Mouse (Mus musculus): ENCODE data around the gene Zbtb32. TPM values are rescaled to one million over a fixed set of nuclear protein-coding genes. Genes with fewer than 3 reads are reported as not detected.

Gene Zbtb32
- polyA plus RNA-seq (2014; fragmentation: Illumina TruSeq; extraction: RNeasy Lipid Tissue Mini Kit (QIAGEN cat#74804); ENCODE audit: low read depth, low replicate concordance), result not detected

DNA sequence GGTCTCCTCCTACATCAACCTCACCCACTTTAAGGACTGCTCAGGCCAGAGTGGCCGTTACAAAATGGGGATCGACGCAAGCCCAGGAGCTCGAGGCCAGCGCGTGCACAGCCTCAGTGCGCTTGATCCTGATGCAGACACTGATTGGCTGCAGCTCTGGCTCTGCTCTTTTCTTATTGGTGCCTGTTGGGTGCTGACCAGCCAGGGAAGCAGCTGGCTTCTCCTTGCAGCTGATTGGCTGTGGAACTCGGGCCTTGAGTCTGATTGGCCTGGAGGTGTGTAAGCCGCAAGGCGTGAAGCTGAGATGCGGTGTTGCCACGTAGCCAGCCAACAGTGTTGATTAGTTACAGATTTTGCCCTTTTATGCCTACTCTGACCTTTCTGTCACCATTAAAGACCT is at the start of gene Zbtb32:
Gene Zbtb32, minus strand, starts transcription at position 124 of the 400 bp plus-strand sequence.

DNA sequence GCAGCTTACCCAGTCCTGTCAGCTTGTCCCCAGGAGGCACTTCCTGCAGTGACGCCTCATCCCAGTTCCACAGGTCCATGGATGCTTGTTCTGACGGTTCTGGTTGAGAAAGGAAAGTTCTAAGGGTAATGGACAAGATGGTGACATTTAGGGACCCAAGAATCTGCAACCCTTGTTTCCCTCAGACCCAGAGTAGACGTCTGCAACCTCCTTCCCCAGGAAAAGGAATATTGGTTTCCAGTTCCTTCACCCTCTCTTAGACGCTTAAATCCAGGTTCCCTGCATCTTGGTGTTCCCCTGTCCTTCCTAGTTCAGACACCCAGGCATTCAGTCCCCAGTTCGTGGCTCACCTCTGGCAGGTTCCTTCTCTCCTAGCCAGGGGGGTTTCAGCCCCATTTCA is 37.0 kb upstream of the Zbtb32 start, which contains the start of gene Etv2:
Gene Etv2, minus strand, starts transcription at position 101 of the 400 bp plus-strand sequence.

DNA sequence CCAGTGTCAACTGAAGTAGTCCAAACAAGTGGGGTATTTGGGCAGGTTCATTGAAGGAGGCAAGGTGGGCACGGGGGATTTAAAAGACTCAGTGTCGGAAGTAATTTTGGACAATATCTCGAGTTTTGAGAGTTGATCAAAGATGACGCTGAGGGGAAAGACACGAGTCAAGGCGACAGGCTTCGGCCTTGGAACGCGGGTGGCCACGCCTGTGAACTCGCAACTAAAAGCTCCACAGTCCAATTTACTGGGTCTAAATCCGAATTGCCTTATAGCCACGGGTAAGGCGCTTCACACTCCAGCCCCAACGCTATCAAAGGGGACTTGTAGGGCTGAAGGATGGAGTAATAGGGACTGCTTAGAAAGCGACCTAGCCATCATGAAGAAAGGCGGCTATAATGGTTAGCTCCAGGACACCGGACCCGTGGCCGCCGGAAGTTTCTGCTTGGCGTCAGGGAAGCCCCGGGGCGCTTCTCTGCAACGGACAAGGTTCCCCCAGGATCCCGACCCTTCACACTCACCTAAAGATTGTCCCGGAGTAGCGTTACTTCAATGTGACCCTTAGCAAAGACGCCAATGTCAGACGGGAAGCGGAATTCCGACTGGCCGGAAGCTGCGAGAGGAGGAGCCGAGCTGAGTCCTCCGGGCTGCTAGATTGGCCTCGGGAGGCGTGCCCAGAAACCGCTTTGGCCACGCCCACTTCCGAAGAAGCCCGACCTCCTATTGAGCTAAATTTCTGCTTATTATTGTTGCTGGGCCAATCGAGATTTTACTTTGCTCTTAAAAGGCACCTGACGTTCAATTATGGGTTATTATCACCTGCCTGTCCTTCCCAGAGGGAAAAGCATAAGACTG is 27.0 kb upstream of the Zbtb32 start, which contains the start of gene Cox6b1:
Gene Cox6b1, minus strand, starts transcription at position 622 of the 855 bp plus-strand sequence.

DNA sequence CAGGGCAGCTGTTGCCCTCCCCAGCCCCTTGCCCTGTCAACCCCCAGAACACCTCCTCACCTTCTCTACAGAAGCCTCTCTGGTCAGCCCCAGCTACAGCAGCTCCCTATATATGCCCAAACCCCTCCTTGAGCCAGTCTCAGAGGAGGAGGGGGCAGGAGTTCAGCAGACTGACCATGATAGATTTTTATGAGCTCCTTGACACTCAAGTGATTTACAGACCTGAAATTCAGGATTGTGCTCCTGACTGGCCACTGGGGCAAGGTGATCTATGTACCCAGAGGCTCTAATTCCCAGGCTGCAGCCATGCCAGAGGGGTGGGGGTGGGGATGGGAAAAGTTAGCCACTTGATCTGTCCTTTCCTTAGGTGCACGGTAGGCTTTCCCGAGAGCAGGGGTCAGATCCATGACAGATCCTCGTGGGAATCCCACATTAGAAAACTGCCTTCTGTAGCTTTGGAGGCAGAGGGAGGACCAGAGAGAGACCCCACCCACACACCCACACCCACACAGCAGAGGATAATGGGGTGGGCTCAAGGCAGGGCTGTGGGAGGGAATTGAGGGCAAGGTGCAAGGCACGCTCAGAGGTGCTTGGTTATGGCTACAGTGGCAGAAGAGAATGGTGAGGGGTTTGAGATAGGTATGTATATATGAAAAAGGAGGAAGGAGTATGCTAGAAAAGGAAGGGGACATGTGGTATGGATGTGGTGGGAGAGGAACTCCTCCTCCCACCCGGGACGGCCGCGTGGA is 14.1 kb upstream of the Zbtb32 start, which contains the start of gene Upk1a:
Gene Upk1a, minus strand, starts transcription at position 194 of the 749 bp plus-strand sequence.

DNA sequence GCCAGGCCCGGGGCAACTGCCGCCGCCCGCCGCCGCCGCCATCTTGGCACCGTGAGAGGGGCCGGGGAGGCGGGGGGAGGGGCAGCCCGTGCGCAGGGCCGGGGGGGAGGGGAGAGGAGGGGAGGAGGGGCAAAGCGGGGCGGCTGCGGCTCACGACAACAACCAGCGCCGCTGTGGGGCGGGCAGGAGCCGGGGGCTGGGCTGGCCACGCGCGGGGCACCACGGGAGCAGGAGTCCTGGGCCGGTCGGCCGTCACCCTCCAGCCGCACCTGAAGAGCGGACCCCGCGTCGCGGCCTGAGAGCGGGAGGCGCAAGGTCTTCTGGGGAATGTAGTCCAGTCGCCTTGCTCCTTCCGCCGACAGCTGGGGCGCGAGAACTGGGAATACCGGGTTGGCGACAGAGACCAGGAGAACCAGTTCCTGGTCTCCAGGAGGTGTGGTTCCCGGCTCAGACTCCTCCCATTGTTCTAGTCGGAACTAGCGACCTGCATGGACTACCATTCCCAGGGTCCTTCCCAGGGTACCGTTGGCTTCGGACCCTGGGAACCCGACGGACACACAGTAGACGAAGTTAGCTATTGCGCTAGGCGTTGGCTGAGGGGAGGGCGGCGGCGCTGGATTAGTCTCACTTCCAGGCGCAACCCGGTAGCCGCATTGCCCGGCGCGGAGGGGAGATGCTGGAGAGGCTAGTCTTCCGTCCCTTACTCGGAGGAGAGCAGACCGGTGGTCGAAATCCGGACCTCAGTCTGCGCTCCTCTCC is 9.9 kb downstream of the Zbtb32 start, which contains the start of gene Kmt2b:
Gene Kmt2b, minus strand, starts transcription at position 51 of the 759 bp plus-strand sequence.

DNA sequence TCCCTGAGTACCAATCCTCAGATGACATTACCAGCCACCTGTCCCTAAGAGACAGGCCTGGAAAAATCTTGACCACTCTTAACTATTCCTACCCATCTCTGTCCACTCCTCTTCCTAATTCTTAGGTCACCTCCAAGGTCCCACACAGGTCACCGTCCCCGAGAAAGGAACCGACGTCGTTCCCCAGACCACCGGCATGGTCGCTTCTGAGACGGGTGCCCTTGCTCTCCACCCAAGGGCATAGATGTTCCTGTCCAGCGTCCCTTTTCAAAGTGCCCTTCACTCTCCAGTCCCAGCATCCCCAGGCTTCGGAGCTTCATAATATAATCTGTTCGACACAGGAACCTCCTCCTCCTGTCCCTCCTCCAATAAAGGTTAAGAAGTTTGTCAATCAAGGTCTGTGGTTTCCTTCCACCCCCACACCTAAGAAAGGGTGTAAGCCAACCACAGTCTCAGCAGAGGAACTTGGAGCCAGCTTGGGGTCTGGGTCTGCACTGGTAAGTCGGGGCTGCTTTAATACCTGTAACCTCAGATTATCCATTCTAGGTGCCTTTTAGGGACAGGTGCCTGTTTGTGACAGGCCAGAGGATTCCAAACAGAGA is 33.6 kb downstream of the Zbtb32 start, which contains the start of gene Igflr1:
Gene Igflr1, plus strand, starts transcription at position 458 of the 602 bp plus-strand sequence.

DNA sequence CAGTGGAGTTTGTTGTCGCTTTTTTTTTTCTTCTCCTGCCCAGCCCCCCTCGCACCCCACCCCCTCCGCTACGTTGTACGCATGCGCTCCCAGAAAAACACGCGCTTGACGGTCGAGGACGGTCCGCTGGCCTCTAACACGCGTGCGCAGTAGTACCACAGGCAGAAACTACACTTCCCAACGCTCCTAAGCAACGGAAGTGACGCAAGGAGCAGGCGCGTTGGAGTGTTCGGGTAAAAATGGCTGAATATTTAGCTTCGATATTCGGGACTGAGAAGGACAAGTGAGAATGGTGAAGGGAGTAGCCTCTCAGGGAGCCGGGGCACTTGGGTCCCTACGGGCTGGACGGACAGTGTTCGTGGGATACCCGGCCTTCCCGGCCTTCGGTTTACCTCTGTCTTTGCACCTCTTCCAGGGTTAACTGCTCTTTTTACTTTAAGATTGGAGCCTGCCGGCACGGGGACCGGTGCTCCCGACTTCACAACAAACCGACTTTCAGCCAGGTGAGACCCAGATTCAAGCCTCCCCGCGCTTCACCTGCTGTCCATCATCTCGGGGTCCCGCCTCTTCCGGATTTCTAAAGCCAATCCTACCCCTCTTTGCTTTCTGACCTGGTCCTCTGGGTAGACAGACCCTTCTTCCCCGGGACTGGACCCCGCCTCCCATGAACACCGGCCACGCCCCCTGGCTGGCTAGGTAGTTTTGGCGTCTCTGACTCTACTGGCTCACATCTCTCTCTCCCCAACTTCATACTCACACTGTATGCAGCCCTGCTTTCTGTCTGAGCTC is 35.4 kb downstream of the Zbtb32 start, which contains the start of the genes U2af1l4, Gm49396 and Psenen:
Gene U2af1l4, plus strand, starts transcription at position 185 of the 789 bp plus-strand sequence.
Gene Gm49396, plus strand, starts transcription at position 228 of the 789 bp plus-strand sequence.
Gene Psenen, minus strand, starts transcription at position 511 of the 789 bp plus-strand sequence.

DNA sequence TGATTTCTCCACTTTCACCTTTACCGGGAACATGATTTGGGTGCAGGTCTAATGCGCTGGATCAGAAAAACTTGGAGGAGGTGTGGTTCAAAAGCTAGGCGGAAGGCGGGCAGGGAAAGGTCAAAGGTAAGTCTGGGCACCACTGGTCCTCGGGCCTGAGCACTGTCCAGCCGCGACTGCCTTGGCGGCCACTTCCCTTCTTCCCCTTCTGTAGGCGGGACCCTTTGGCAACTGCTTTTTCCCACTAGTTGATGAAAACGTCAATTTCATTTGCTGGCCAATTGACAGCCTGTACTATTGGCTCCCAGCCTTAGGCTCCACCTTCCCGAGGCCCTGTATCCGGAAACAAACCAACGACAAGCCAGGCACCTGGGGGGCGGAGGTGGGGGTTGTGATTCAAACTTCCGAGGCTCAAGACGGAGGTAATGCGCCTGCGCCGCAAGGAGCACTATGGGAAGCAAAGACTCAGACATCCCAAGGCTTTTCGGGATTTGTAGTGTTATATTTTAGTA is 39.2 kb downstream of the Zbtb32 start, which contains the start of gene Lin37:
Gene Lin37, minus strand, starts transcription at position 396 of the 512 bp plus-strand sequence.

DNA sequence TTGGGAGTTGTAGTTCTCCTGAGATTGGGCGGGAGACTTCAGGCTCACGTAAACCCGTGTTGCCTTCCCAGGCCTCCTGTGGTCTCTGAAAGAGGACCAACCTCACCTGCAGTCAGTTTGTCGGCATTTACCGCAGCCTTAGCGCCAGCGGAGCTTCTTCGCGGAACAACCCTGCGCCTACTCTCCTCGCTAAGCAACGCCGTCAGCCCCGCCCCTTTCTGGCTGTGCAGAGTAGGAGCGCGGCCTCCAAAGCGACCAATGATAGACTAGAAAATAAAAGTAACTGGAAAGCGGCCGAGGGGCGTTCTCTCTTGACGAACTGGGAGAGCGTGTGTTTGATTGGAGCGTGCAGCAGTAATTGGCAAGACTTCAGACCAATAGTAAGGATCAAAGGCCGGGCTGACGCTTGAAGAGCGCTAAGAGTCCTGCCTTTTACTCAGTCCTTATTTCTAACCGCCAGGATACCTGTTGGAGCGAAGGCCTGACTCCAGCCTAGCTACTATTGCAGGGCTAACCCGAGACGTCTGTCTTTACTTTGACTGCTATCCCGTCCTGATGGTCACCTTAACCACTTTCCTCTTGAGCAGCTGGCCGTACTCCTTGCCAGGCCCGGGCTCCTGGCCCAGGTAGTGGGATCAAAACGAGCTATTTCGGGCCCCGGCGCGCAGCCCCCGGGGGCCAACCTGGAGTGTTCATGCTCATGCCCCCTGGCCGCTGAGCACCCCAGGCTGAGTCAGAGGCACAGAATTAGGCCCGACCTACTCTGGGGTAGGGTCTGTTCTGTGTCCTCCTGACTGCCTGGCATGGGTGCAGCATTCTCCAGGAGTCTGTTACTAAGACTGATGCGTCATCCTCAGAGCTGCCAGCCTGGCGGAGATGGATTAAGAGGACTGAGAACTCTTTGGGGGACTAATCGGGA is 46.3 kb downstream of the Zbtb32 start, which contains the start of the genes Hspb6 and Proser3:
Gene Hspb6, plus strand, starts transcription at position 77 of the 919 bp plus-strand sequence.
Gene Proser3, minus strand, starts transcription at position 198 of the 919 bp plus-strand sequence.

Other genes starting within 250 kb of the Zbtb32 start
- gene Lrfn3, start 236.1 kb downstream of the Zbtb32 start, polyA plus RNA-seq (2014; fragmentation: Illumina TruSeq; extraction: RNeasy Lipid Tissue Mini Kit (QIAGEN cat#74804); ENCODE audit: low read depth, low replicate concordance), result 1.1 TPM
- gene Tyrobp, start 185.1 kb downstream of the Zbtb32 start, polyA plus RNA-seq (2014; fragmentation: Illumina TruSeq; extraction: RNeasy Lipid Tissue Mini Kit (QIAGEN cat#74804); ENCODE audit: low read depth, low replicate concordance), result 38.2 TPM
- not detected for gene Hcst, start 179.1 kb downstream of the Zbtb32 start, polyA plus RNA-seq (2014; fragmentation: Illumina TruSeq; extraction: RNeasy Lipid Tissue Mini Kit (QIAGEN cat#74804); ENCODE audit: low read depth, low replicate concordance)
- 0.50 TPM for gene Nfkbid, start 177.2 kb downstream of the Zbtb32 start, polyA plus RNA-seq (2014; fragmentation: Illumina TruSeq; extraction: RNeasy Lipid Tissue Mini Kit (QIAGEN cat#74804); ENCODE audit: low read depth, low replicate concordance)
- gene Aplp1, start 153.4 kb downstream of the Zbtb32 start, polyA plus RNA-seq (2014; fragmentation: Illumina TruSeq; extraction: RNeasy Lipid Tissue Mini Kit (QIAGEN cat#74804); ENCODE audit: low read depth, low replicate concordance), result 3.1 TPM
- not detected for gene Kirrel2, start 141.2 kb downstream of the Zbtb32 start, polyA plus RNA-seq (2014; fragmentation: Illumina TruSeq; extraction: RNeasy Lipid Tissue Mini Kit (QIAGEN cat#74804); ENCODE audit: low read depth, low replicate concordance)
- gene Nphs1, start 140.6 kb downstream of the Zbtb32 start, polyA plus RNA-seq (2014; fragmentation: Illumina TruSeq; extraction: RNeasy Lipid Tissue Mini Kit (QIAGEN cat#74804); ENCODE audit: low read depth, low replicate concordance), result not detected
- not detected for gene Prodh2, start 105.3 kb downstream of the Zbtb32 start, polyA plus RNA-seq (2014; fragmentation: Illumina TruSeq; extraction: RNeasy Lipid Tissue Mini Kit (QIAGEN cat#74804); ENCODE audit: low read depth, low replicate concordance)
- 1.1 TPM for gene Arhgap33, start 63.8 kb downstream of the Zbtb32 start, polyA plus RNA-seq (2014; fragmentation: Illumina TruSeq; extraction: RNeasy Lipid Tissue Mini Kit (QIAGEN cat#74804); ENCODE audit: low read depth, low replicate concordance)
- gene Hspb6, start 46.7 kb downstream of the Zbtb32 start, polyA plus RNA-seq (2014; fragmentation: Illumina TruSeq; extraction: RNeasy Lipid Tissue Mini Kit (QIAGEN cat#74804); ENCODE audit: low read depth, low replicate concordance), result 945 TPM
- 3.8 TPM for gene Proser3, start 46.6 kb downstream of the Zbtb32 start, polyA plus RNA-seq (2014; fragmentation: Illumina TruSeq; extraction: RNeasy Lipid Tissue Mini Kit (QIAGEN cat#74804); ENCODE audit: low read depth, low replicate concordance)
- gene Lin37, start 39.1 kb downstream of the Zbtb32 start, polyA plus RNA-seq (2014; fragmentation: Illumina TruSeq; extraction: RNeasy Lipid Tissue Mini Kit (QIAGEN cat#74804); ENCODE audit: low read depth, low replicate concordance), result 17.8 TPM
- gene U2af1l4, start 35.6 kb downstream of the Zbtb32 start, polyA plus RNA-seq (2014; fragmentation: Illumina TruSeq; extraction: RNeasy Lipid Tissue Mini Kit (QIAGEN cat#74804); ENCODE audit: low read depth, low replicate concordance), result 64.0 TPM
- gene Gm49396, start 35.6 kb downstream of the Zbtb32 start, polyA plus RNA-seq (2014; fragmentation: Illumina TruSeq; extraction: RNeasy Lipid Tissue Mini Kit (QIAGEN cat#74804); ENCODE audit: low read depth, low replicate concordance), result 8.0 TPM
- 106 TPM for gene Psenen, start 35.3 kb downstream of the Zbtb32 start, polyA plus RNA-seq (2014; fragmentation: Illumina TruSeq; extraction: RNeasy Lipid Tissue Mini Kit (QIAGEN cat#74804); ENCODE audit: low read depth, low replicate concordance)
- gene Igflr1, start 33.5 kb downstream of the Zbtb32 start, polyA plus RNA-seq (2014; fragmentation: Illumina TruSeq; extraction: RNeasy Lipid Tissue Mini Kit (QIAGEN cat#74804); ENCODE audit: low read depth, low replicate concordance), result not detected
- gene Kmt2b, start 10.2 kb downstream of the Zbtb32 start, polyA plus RNA-seq (2014; fragmentation: Illumina TruSeq; extraction: RNeasy Lipid Tissue Mini Kit (QIAGEN cat#74804); ENCODE audit: low read depth, low replicate concordance), result 16.4 TPM
- 0.31 TPM for gene Upk1a, start 13.9 kb upstream of the Zbtb32 start, polyA plus RNA-seq (2014; fragmentation: Illumina TruSeq; extraction: RNeasy Lipid Tissue Mini Kit (QIAGEN cat#74804); ENCODE audit: low read depth, low replicate concordance)
- gene Cox6b1, start 27.2 kb upstream of the Zbtb32 start, polyA plus RNA-seq (2014; fragmentation: Illumina TruSeq; extraction: RNeasy Lipid Tissue Mini Kit (QIAGEN cat#74804); ENCODE audit: low read depth, low replicate concordance), result 3,676 TPM
- gene Etv2, start 36.9 kb upstream of the Zbtb32 start, polyA plus RNA-seq (2014; fragmentation: Illumina TruSeq; extraction: RNeasy Lipid Tissue Mini Kit (QIAGEN cat#74804); ENCODE audit: low read depth, low replicate concordance), result not detected
- gene Rbm42, start 51.4 kb upstream of the Zbtb32 start, polyA plus RNA-seq (2014; fragmentation: Illumina TruSeq; extraction: RNeasy Lipid Tissue Mini Kit (QIAGEN cat#74804); ENCODE audit: low read depth, low replicate concordance), result 37.8 TPM
- gene Haus5, start 66.1 kb upstream of the Zbtb32 start, polyA plus RNA-seq (2014; fragmentation: Illumina TruSeq; extraction: RNeasy Lipid Tissue Mini Kit (QIAGEN cat#74804); ENCODE audit: low read depth, low replicate concordance), result 7.5 TPM
- not detected for gene Pmis2, start 72.7 kb upstream of the Zbtb32 start, polyA plus RNA-seq (2014; fragmentation: Illumina TruSeq; extraction: RNeasy Lipid Tissue Mini Kit (QIAGEN cat#74804); ENCODE audit: low read depth, low replicate concordance)
- gene 2200002J24Rik, start 100.0 kb upstream of the Zbtb32 start, polyA plus RNA-seq (2014; fragmentation: Illumina TruSeq; extraction: RNeasy Lipid Tissue Mini Kit (QIAGEN cat#74804); ENCODE audit: low read depth, low replicate concordance), result not detected
- not detected for gene Atp4a, start 113.3 kb upstream of the Zbtb32 start, polyA plus RNA-seq (2014; fragmentation: Illumina TruSeq; extraction: RNeasy Lipid Tissue Mini Kit (QIAGEN cat#74804); ENCODE audit: low read depth, low replicate concordance)
- gene Tmem147, start 130.6 kb upstream of the Zbtb32 start, polyA plus RNA-seq (2014; fragmentation: Illumina TruSeq; extraction: RNeasy Lipid Tissue Mini Kit (QIAGEN cat#74804); ENCODE audit: low read depth, low replicate concordance), result 168 TPM
- gene Gapdhs, start 144.8 kb upstream of the Zbtb32 start, polyA plus RNA-seq (2014; fragmentation: Illumina TruSeq; extraction: RNeasy Lipid Tissue Mini Kit (QIAGEN cat#74804); ENCODE audit: low read depth, low replicate concordance), result not detected
- gene Sbsn, start 152.6 kb upstream of the Zbtb32 start, polyA plus RNA-seq (2014; fragmentation: Illumina TruSeq; extraction: RNeasy Lipid Tissue Mini Kit (QIAGEN cat#74804); ENCODE audit: low read depth, low replicate concordance), result 3.5 TPM
- 3.5 TPM for gene Dmkn, start 164.8 kb upstream of the Zbtb32 start, polyA plus RNA-seq (2014; fragmentation: Illumina TruSeq; extraction: RNeasy Lipid Tissue Mini Kit (QIAGEN cat#74804); ENCODE audit: low read depth, low replicate concordance)
- gene Krtdap, start 189.0 kb upstream of the Zbtb32 start, polyA plus RNA-seq (2014; fragmentation: Illumina TruSeq; extraction: RNeasy Lipid Tissue Mini Kit (QIAGEN cat#74804); ENCODE audit: low read depth, low replicate concordance), result not detected
- not detected for gene Ffar2, start 224.9 kb upstream of the Zbtb32 start, polyA plus RNA-seq (2014; fragmentation: Illumina TruSeq; extraction: RNeasy Lipid Tissue Mini Kit (QIAGEN cat#74804); ENCODE audit: low read depth, low replicate concordance)